Mouse (Mus musculus): Measurements from ENCODE around the gene Tmco4. TPM values are rescaled to one million over a fixed set of nuclear protein-coding genes. Genes with fewer than 3 reads are reported as not detected.

Gene Tmco4
- polyA plus RNA-seq, 1 experiment from 2014 or later, result 1.3 TPM

GRCm38 (mm10) chr4:138943730-138944129, 29.0 kb upstream of the Tmco4 start:
- H3K27me3 ChIP-seq (ENCODE audit: control insufficient read depth, insufficient read depth, low read length), result no peaks in the 10 kb centered on the region
- H3K4me2 ChIP-seq (replicated peaks; ENCODE audit: low read depth, low read length), result no peak overlapping the region
- ATAC-seq (ENCODE audit: low FRiP score), result no peak
- no peaks in the 10 kb centered on the region for H3K36me3 ChIP-seq (ENCODE audit: control insufficient read depth, insufficient read depth, low read length)
- DNase-seq (ENCODE audit: low spot score), result peak; percentile 81
- H3K27ac ChIP-seq (ENCODE audit: low read depth, low read length), result no peak overlapping the region
- H3K9ac ChIP-seq (ENCODE audit: low read depth, low read length), result no peak overlapping the region
- no peaks in the 10 kb centered on the region for H3K9me3 ChIP-seq (ENCODE audit: control insufficient read depth, low read length)
- WGBS, result 31% methylated on average over 15 of the region's 15 CpGs
- no peak overlapping the region for H3K4me3 ChIP-seq (ENCODE audit: low read depth, low read length)
- H3K4me1 ChIP-seq (replicated peaks; ENCODE audit: control insufficient read depth, insufficient read depth, low read length), result 0 out of 2 replicates have a peak, but pooled peaks cover 3% of the 10 kb centered on the region

- DNase-seq (ENCODE audit: low spot score) (no peak), ATAC-seq (ENCODE audit: low FRiP score) (no peak)
- H3K27ac ChIP-seq (ENCODE audit: low read depth, low read length), result no peak overlapping the region
- no peak overlapping the region for H3K4me2 ChIP-seq (replicated peaks; ENCODE audit: low read depth, low read length)
- no peak overlapping the region for H3K9ac ChIP-seq (ENCODE audit: low read depth, low read length)
- WGBS, result 81% methylated on average over 2 of the region's 2 CpGs
- no peak overlapping the region for H3K4me3 ChIP-seq (ENCODE audit: low read depth, low read length)
- H3K27me3 ChIP-seq (ENCODE audit: control insufficient read depth, insufficient read depth, low read length), result no peaks in the 10 kb centered on the region
- no peaks in the 10 kb centered on the region for H3K36me3 ChIP-seq (ENCODE audit: control insufficient read depth, insufficient read depth, low read length)
- no peaks in the 10 kb centered on the region for H3K4me1 ChIP-seq (replicated peaks; ENCODE audit: control insufficient read depth, insufficient read depth, low read length)
- H3K9me3 ChIP-seq (ENCODE audit: control insufficient read depth, low read length), result no peaks in the 10 kb centered on the region
Measured at GRCm38 (mm10) chr4:138948257-138948656, 24.4 kb upstream of the Tmco4 start.

- ATAC-seq (ENCODE audit: low FRiP score), result no peak
- H3K27me3 ChIP-seq (ENCODE audit: control insufficient read depth, insufficient read depth, low read length), result no peaks in the 10 kb centered on the region
- H3K9me3 ChIP-seq (ENCODE audit: control insufficient read depth, low read length), result no peaks in the 10 kb centered on the region
- H3K4me1 ChIP-seq (replicated peaks; ENCODE audit: control insufficient read depth, insufficient read depth, low read length), result no peaks in the 10 kb centered on the region
- no peaks in the 10 kb centered on the region for H3K36me3 ChIP-seq (ENCODE audit: control insufficient read depth, insufficient read depth, low read length)
- H3K27ac ChIP-seq (ENCODE audit: low read depth, low read length), result no peak overlapping the region
- WGBS, result 88% methylated on average over 9 of the region's 9 CpGs
- no peak for DNase-seq (ENCODE audit: low spot score)
- no peak overlapping the region for H3K9ac ChIP-seq (ENCODE audit: low read depth, low read length)
- H3K4me2 ChIP-seq (replicated peaks; ENCODE audit: low read depth, low read length), result no peak overlapping the region
- H3K4me3 ChIP-seq (ENCODE audit: low read depth, low read length), result no peak overlapping the region
Measured at GRCm38 (mm10) chr4:138958612-138959011, 14.1 kb upstream of the Tmco4 start.

- H3K4me1 ChIP-seq (replicated peaks; ENCODE audit: control insufficient read depth, insufficient read depth, low read length), result no peaks in the 10 kb centered on the region
- H3K27me3 ChIP-seq (ENCODE audit: control insufficient read depth, insufficient read depth, low read length), result no peaks in the 10 kb centered on the region
- H3K9ac ChIP-seq (ENCODE audit: low read depth, low read length), result no peak overlapping the region
- no peaks in the 10 kb centered on the region for H3K9me3 ChIP-seq (ENCODE audit: control insufficient read depth, low read length)
- WGBS, result 90% methylated on average over 15 of the region's 15 CpGs
- no peaks in the 10 kb centered on the region for H3K36me3 ChIP-seq (ENCODE audit: control insufficient read depth, insufficient read depth, low read length)
- H3K27ac ChIP-seq (ENCODE audit: low read depth, low read length), result no peak overlapping the region
- H3K4me3 ChIP-seq (ENCODE audit: low read depth, low read length), result no peak overlapping the region
- DNase-seq (ENCODE audit: low spot score), result no peak
- no peak overlapping the region for H3K4me2 ChIP-seq (replicated peaks; ENCODE audit: low read depth, low read length)
- no peak for ATAC-seq (ENCODE audit: low FRiP score)
Measured at GRCm38 (mm10) chr4:138959120-138959519, 13.6 kb upstream of the Tmco4 start.

GRCm38 (mm10) chr4:138959926-138960325, 12.8 kb upstream of the Tmco4 start:
- H3K4me3 ChIP-seq (ENCODE audit: low read depth, low read length), result no peak overlapping the region
- no peak overlapping the region for H3K4me2 ChIP-seq (replicated peaks; ENCODE audit: low read depth, low read length)
- no peak overlapping the region for H3K27ac ChIP-seq (ENCODE audit: low read depth, low read length)
- H3K4me1 ChIP-seq (replicated peaks; ENCODE audit: control insufficient read depth, insufficient read depth, low read length), result no peaks in the 10 kb centered on the region
- H3K9ac ChIP-seq (ENCODE audit: low read depth, low read length), result no peak overlapping the region
- ATAC-seq (ENCODE audit: low FRiP score), result no peak
- DNase-seq (ENCODE audit: low spot score), result no peak
- H3K27me3 ChIP-seq (ENCODE audit: control insufficient read depth, insufficient read depth, low read length), result no peaks in the 10 kb centered on the region
- WGBS, result 63% methylated on average over 7 of the region's 7 CpGs
- H3K36me3 ChIP-seq (ENCODE audit: control insufficient read depth, insufficient read depth, low read length), result no peaks in the 10 kb centered on the region
- H3K9me3 ChIP-seq (ENCODE audit: control insufficient read depth, low read length), result no peaks in the 10 kb centered on the region

- DNase-seq (ENCODE audit: low spot score), result no peak
- Histone ChIP-seq H3K4me1 (replicated peaks; ENCODE audit: control insufficient read depth, insufficient read depth, low read length) (no peaks in the 10 kb centered on the region), H3K4me3 (ENCODE audit: low read depth, low read length) (no peak overlapping the region), H3K27me3 (ENCODE audit: control insufficient read depth, insufficient read depth, low read length) (no peaks in the 10 kb centered on the region), H3K4me2 (replicated peaks; ENCODE audit: low read depth, low read length) (no peak overlapping the region), H3K36me3 (ENCODE audit: control insufficient read depth, insufficient read depth, low read length) (no peaks in the 10 kb centered on the region), H3K9ac (ENCODE audit: low read depth, low read length) (no peak overlapping the region), H3K9me3 (ENCODE audit: control insufficient read depth, low read length) (no peaks in the 10 kb centered on the region), H3K27ac (ENCODE audit: low read depth, low read length) (no peak overlapping the region)
- 94% methylated on average over 5 of the region's 5 CpGs for WGBS
- ATAC-seq (ENCODE audit: low FRiP score), result no peak
Measured at GRCm38 (mm10) chr4:138962719-138963118, 10.0 kb upstream of the Tmco4 start.

GRCm38 (mm10) chr4:138965871-138966270, 6.8 kb upstream of the Tmco4 start:
- no peak for ATAC-seq (ENCODE audit: low FRiP score)

GRCm38 (mm10) chr4:138966866-138967265, 5.8 kb upstream of the Tmco4 start, which contains the start of gene Rnf186:
TSS of gene Rnf186 (plus strand) at chr4:138967112.
- no peak within 1 kb of the TSS for H3K9ac ChIP-seq (ENCODE audit: low read depth, low read length)
- no peak within 1 kb of the TSS for H3K4me2 ChIP-seq (replicated peaks; ENCODE audit: low read depth, low read length)
- DNase-seq (ENCODE audit: low spot score), result no peak
- H3K27ac ChIP-seq (ENCODE audit: low read depth, low read length), result no peak within 1 kb of the TSS
- WGBS, result 92% methylated on average over 13 of the region's 13 CpGs
- no peak within 1 kb of the TSS for H3K4me3 ChIP-seq (ENCODE audit: low read depth, low read length)
- H3K36me3 ChIP-seq (ENCODE audit: control insufficient read depth, insufficient read depth, low read length), result no peaks in the 10 kb centered on the region
- no peaks in the 10 kb centered on the region for H3K27me3 ChIP-seq (ENCODE audit: control insufficient read depth, insufficient read depth, low read length)
- ATAC-seq (ENCODE audit: low FRiP score), result no peak
- no peaks in the 10 kb centered on the region for H3K9me3 ChIP-seq (ENCODE audit: control insufficient read depth, low read length)
- no peaks in the 10 kb centered on the region for H3K4me1 ChIP-seq (replicated peaks; ENCODE audit: control insufficient read depth, insufficient read depth, low read length)

More at GRCm38 (mm10) chr4:138965871-138966270, 6.8 kb upstream of the Tmco4 start:
- H3K27me3 ChIP-seq (ENCODE audit: control insufficient read depth, insufficient read depth, low read length), result no peaks in the 10 kb centered on the region
- H3K4me1 ChIP-seq (replicated peaks; ENCODE audit: control insufficient read depth, insufficient read depth, low read length), result no peaks in the 10 kb centered on the region
- H3K9ac ChIP-seq (ENCODE audit: low read depth, low read length), result no peak overlapping the region
- no peaks in the 10 kb centered on the region for H3K36me3 ChIP-seq (ENCODE audit: control insufficient read depth, insufficient read depth, low read length)
- no peaks in the 10 kb centered on the region for H3K9me3 ChIP-seq (ENCODE audit: control insufficient read depth, low read length)
- no peak overlapping the region for H3K27ac ChIP-seq (ENCODE audit: low read depth, low read length)
- no peak for DNase-seq (ENCODE audit: low spot score)
- 87% methylated on average over 5 of the region's 5 CpGs for WGBS
- H3K4me3 ChIP-seq (ENCODE audit: low read depth, low read length), result no peak overlapping the region
- H3K4me2 ChIP-seq (replicated peaks; ENCODE audit: low read depth, low read length), result no peak overlapping the region

GRCm38 (mm10) chr4:138967485-138967884, 5.2 kb upstream of the Tmco4 start:
- Histone ChIP-seq H3K36me3 (ENCODE audit: control insufficient read depth, insufficient read depth, low read length) (no peaks in the 10 kb centered on the region), H3K9me3 (ENCODE audit: control insufficient read depth, low read length) (no peaks in the 10 kb centered on the region), H3K4me1 (replicated peaks; ENCODE audit: control insufficient read depth, insufficient read depth, low read length) (no peaks in the 10 kb centered on the region), H3K27ac (ENCODE audit: low read depth, low read length) (no peak overlapping the region), H3K4me2 (replicated peaks; ENCODE audit: low read depth, low read length) (no peak overlapping the region), H3K4me3 (ENCODE audit: low read depth, low read length) (no peak overlapping the region), H3K9ac (ENCODE audit: low read depth, low read length) (no peak overlapping the region), H3K27me3 (ENCODE audit: control insufficient read depth, insufficient read depth, low read length) (no peaks in the 10 kb centered on the region)
- WGBS, result 89% methylated on average over 15 of the region's 15 CpGs
- DNase-seq (ENCODE audit: low spot score) (no peak), ATAC-seq (ENCODE audit: low FRiP score) (no peak)

All from hindbrain, embryonic 11.5 days (tissue).